Mouse (Mus musculus): Measurements from ENCODE around the gene Susd1.

DNA sequence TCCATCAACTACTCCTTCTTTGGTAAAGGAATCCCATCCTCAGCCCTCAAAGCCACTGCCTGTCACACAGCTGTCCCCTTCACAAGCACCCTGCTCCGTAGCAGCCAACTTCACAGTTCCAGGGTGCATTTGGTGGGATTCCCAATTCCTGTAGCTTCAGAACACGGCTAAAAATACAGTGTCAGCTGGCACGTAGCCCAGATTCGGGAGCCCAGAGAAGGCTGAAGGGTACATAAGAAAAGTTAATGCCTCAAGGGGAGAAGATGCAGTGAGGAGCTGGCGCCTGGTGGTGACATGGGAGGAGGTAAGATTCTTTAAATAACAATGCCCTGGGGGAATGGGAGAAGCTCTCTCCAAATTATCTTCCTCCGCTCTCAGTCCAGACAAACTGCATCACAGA, 34.1 kb downstream of the Susd1 start:
- TF ChIP-seq CTCF (IDR thresholded peaks at IDR 0.05; ENCODE audit: borderline replicate concordance, insufficient read depth, low read depth, low read length) (no peak), POLR2A (IDR thresholded peaks at IDR 0.05; ENCODE audit: borderline replicate concordance, insufficient read depth, low read length) (no peak)

All from cerebellum, adult 2 months (tissue).